Mouse (Mus musculus) liver (tissue): ENCODE measurements around the gene Tmem235.

Source experiments
- DNase-seq: peaks from one replicate; pipeline ENCODE4 v3.0.0-alpha.2; 2020; ENCODE audit warnings: mixed read lengths

Gene Tmem235

DNA sequence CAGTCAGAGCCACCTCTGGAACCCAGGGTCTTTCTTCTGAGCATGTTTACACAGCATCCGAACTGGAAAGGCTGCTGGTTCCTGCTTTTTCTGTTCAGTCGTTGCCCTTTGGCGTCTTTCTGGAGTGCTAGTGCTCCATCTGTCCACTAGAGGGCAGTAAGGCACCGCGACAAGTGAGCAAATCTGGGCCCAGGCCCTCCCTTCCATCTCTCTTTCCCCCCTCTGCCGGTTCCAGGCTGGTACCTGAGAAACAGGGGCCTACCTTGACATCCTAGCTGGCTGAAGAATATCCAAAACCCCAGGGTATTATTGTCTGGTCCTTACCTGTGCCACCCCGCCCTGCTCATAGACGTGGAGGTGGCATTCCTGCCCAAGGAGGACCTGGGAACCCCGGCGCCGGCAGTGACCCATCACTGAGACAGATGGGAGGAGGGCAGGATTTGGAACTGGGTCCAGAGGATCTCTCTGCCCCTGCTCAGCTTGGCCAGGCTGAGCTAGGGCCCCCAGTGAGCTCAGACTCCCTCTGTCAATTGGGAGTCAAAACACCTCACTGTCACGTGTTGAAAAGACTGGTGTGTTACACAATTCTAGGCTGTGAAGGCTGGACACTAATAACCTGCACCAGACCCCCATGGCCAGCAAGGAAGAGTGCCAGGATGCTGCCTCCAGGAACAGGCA, 10.3 kb downstream of the Tmem235 start:
- peak; percentile 69 for DNase-seq

DNA sequence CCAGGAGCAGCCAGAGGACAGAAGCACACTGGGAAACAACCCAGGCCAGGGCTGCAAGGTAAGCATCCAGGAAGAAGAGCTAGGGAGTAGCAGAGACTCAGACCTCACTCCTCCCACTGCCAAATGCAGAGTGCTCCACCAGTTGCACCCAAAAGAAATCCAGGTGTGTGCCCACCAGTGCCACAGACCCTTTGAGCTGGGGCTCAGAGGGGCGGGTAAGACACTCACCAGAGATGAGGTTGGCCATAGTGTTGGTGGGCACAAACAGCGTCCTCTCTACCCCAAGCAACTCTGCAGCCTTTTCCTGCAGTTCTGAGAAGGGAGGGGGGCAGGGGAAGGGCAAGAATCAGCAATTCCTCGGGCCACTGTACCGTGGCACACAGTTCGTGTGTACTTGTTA, 10.8 kb downstream of the Tmem235 start:
- DNase-seq, result no peak

DNA sequence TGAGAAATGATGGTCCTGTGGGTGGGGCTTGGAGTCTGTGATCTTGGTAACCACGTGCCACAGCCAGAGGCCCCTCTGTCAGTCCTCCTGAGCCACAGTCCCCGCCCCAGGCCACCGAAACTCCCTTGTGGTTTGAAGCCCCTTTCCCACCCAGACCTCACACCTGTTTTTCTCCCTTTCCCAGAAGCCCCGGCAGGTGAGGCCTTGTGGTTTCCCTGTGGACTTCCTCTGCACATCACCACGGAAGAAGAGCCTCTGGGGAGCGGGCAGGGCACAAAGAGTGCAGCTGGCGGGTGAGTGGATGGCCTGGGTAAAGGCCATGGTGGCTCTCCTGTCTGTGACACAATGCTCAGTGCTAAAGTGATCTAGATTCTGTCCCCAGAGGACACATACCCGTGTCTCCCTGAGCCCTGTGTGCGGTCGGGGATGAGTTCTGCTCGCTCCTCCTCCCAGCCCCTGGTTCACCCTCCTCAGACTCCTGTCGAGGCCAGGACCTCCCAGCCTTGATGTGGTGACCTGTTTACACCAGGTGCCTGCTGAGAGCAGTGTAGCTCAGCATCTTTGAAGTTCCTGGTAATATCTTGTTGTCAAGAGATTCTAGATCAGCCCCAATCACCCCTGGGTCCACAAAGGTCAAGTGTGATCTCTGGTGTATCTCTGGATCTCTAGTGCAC, 11.5 kb downstream of the Tmem235 start:
- DNase-seq, result no peak

DNA sequence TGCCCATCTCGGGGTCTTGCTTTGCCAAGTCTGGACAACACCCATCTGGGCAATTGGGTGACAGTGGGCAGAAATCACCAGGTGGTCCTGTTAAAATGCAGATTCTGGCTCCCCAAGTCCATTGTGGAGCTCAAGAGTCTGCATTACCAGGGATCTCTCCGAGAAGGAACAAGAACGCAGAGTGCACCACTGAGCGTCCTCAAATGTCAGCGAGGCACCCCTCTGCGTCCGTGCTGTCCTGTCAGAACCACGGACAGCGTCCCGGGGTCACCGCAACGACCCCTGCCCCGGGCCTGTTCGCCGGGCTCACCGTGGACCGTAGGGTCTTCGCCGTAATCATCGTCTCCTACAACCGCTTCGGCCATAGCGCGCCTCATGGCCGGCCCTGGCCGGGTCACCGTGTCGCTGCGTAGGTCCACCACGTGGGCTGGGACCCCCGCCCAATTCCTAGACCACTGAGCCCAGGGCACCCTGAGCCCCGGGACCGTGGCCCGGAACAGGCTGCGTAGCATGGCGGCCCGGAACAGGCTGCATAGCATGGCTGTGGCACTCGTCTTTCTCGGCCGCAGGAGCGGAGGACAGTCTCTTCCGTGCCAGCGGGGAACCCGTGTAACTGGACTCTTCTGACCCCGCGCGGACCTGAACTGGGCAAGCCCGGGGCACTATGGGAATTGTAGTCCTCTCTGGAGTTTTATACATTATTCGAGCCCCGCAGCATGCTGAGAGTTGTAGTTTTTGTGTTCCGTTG, 12.5 kb downstream of the Tmem235 start, which contains the start of gene Tha1:
Tha1 (minus strand) TSS at position 621 of the 748 bp plus-strand sequence.
- peak; percentile 61 for DNase-seq

DNA sequence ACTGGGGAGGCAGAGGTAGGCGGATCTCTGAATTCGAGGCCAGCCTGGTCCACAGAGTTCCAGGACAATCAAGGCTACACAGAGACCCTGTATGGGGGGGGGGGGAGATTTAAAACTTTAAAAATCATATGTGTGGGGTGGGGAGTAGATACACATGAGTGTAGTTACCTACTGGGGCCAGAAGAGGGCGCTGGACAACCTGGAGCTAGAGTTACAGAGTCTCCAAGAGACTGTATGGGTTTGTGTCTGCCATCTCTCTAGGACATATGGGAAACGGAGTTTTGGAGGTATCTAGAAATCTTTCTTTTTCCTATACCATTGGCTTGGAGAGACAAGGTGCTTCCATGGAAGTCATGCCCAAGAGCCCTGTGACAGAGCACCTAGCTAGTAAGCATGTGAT, 13.9 kb downstream of the Tmem235 start:
- no peak for DNase-seq

DNA sequence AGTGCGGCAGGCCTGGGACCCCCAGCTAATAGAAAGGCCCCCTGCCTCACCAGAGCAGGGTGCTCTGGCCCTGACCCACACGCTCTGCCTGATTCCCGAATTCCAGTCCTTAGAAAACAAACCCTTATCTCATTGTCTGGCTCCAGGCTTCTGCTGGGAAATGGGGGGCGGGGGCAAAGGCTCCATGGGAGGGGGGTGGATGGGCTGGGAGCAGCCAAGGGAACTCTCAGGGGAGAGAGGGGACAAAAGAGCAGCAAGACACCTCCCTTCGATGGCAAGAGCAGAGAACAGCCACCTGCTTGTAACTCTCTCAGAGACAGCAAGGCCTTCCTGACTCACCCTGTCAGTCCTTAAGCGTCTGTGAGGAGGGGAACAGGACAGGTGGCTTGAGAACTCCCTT, 15.1 kb downstream of the Tmem235 start:
- DNase-seq, result no peak

DNA sequence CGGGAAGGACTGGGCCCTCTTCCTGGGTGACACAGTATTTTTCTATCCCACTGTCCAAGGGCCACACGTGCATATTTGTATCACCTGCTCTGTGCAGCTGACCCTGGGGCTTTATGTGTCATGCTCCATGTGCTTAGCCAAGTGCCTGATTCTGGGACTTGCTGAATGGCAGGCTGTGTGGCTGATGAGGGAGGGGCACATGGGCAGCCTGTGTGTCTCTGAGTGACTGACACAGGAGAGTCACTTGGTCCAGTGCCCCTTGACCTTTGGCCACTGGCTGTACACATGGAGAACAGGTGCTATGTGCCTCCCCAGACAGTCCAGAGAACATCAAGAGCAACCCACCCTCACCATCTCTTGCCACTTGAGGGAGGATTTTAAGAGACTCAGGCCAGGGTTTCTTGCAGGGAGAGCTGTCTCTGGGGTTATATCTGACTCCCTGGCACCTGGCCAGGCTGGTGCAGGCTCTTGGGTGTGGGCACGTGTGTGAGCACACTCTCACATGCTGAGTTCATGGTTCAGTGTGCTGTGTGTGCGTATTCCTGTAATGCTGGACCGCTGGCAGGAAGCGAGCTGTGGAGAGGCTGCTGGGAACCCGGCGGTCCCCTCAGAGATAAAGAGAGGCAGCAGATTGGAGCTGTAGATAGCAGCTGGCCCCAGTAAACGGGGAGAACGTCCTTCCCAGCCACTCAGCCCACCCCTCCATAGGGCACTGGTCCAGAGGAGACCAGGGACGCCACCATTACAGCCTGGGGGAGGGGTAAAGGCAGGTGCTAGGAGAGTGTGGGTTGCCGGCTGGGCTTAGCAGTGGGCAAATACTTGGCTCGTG, 17.6 kb downstream of the Tmem235 start:
- no peak for DNase-seq

DNA sequence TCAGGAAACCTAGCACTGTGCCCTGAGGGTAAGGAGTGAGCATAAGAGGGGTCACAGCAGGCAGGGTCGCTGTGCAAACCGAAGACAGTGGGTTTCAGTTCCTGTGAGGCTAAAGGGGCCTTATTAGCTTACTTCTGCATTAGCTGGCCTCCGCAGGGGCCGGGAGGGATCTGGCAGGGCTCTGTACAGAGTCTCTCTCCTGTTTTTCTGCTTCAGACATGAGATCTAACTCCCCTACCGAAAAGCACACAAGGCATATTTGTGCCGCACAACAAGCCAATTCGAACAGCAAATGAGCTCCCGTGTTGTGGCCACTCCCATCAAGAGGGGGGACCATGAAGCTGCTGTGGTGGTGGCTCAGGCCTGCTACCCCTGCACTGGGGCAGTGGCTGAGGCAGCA, 18.3 kb downstream of the Tmem235 start:
- DNase-seq, result no peak

DNA sequence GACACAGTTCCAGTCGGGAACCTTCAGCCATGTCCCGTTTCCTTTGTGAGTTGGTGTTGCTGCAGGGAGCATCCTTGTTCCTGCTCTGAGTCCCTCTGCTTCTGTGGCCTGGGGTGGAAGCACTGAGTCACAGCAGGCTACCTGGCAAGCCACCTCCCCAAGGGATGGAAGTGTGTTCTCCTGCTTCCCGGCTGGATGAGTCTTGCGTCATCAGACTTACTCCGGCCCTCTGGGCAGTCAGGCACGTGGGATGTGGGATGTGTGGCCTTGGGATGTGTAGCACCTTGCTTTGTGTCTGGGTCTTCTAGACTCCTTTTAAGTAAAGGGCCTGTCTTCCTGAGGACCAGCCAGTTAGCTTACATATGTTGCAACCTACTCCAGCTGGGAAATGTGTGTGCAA, 19.1 kb downstream of the Tmem235 start:
- no peak for DNase-seq

DNA sequence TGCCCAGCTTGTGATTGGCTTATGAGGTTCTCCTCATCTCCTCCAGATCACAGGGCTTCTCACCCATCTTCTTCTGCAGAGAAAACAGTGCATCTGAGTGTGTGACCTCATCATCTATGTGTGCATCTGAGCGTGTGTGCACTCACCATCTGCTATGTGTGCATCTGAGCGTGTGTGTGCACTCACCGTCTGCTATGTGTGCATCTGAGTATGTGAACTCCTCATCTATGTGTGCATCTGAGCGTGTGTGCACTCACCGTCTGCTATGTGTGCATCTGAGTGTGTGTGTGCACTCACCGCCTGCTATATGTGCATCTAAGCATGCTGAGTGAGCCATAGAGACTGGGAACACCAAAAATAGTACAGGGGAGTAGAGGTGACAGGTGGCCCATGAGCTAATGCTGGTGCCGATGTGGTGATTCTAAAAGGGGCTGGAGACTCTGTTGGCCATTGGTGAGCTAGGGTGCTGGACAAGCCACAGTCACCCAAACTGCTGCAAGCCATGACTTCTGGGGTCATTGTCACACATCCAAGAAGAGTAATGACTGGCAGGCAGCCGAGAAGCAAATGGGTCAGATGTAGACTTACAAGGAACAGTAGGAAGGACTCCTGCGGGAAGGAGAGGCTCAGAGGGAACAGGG, 19.9 kb downstream of the Tmem235 start:
- no peak for DNase-seq

DNA sequence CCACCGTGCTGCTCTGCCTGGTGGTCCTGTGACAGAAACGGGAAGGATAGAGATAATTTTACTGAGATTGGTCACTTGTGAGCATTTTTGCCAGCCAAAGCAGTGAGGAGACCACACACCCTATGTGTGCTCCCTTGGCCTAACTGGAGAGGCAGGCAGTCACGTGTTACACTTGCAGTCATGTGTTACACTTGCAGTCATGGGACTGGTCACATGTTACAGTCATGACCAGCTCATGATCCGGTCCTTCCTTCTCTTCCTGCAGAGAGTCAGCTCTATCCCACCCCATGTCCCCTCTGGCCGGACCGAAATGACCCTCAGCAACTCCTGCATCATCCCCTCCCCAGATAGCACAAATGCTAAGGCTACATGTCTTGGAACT, 20.4 kb downstream of the Tmem235 start:
- DNase-seq, result no peak

DNA sequence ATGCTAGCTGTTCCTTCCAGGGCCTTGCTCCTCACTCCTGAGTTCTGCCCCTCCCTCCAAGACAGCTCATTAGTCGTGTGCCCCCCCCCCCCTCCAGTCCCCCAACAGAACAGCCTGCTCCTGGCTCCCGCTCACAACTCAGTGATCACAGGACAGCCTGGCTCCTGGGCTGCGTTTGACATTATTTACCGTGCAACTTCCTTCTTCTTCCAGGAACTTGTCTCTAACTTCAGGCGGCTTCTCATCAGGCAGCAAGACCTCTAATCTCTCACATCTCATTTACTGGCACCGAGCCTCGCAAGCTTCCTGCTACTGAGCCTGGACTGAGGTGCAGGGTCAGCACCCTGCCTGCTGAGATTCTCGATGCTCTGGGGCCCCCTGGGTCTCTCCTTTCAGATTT, 21.2 kb downstream of the Tmem235 start:
- no peak for DNase-seq

DNA sequence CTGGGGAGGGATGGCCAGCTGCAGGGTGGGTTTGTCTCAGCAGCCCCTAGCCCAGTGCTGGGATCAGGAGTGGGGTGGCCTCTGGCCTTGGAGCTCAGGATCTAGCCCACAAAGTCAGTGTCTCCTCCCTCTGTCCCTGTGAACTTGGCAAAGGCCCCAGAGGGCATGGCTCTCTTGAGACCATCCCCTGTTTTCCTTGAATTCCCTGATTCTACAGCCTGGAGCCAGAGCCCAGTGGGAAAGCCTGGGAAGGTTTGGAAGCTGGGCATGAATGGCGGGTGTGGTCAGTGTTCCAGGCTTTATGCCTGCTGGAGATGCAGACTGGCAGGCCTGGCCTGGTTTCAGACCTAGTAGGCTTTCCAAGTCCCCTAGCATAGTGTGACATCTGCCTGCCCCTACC, 21.7 kb downstream of the Tmem235 start:
- DNase-seq, result no peak

DNA sequence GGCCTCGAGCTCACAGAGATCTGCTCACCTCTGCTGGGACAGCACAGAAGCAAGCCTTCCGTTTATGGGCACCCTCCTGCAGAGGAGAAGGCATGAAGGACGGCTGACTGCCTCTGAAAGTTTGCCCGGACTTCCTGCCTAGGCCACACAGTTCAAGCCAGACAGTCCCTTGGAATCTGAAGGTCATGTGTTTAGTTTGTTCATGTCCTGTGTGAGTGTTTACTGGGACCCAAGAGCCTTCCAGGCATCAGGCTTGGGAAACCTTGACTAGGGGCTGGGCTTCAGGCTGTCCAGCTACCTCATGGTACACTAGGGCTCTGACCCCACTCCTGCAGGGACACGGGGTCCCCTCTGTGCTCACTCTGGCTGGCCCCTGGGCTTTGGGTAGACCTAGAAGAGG, 25.4 kb downstream of the Tmem235 start:
- DNase-seq, result no peak

DNA sequence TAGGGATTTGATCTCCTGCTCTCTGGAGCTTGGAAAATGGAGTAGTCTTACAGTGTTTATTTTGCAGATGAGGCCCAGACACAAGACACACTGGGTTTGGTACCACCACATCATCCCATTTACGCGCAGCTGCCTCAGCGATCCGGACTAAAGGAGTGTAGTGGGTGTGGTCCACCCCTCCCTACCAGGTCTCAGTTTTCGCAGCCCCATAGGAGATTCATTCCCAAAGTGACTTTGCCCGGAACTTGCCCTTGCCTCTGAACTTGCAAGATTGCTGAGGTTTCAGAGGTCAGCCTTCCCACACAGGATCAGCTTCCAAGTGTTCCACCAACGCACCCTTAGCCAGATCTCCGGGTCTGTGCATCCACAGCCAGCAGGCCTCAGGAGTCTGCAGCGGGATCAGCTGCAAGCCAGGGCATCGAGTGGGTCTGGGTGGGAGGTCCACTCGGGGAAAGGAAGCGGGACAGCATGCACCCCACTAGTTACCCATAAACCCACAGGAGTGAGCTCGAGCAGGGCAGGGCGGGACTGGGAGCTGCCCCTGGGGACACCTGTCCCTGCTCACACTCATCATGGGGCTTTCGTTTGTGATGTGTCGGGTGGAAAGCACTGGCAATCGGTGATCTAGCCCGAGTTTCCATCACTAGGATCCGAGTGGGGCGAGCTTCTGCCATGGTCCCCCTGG, 27.8 kb downstream of the Tmem235 start:
- no peak for DNase-seq

DNA sequence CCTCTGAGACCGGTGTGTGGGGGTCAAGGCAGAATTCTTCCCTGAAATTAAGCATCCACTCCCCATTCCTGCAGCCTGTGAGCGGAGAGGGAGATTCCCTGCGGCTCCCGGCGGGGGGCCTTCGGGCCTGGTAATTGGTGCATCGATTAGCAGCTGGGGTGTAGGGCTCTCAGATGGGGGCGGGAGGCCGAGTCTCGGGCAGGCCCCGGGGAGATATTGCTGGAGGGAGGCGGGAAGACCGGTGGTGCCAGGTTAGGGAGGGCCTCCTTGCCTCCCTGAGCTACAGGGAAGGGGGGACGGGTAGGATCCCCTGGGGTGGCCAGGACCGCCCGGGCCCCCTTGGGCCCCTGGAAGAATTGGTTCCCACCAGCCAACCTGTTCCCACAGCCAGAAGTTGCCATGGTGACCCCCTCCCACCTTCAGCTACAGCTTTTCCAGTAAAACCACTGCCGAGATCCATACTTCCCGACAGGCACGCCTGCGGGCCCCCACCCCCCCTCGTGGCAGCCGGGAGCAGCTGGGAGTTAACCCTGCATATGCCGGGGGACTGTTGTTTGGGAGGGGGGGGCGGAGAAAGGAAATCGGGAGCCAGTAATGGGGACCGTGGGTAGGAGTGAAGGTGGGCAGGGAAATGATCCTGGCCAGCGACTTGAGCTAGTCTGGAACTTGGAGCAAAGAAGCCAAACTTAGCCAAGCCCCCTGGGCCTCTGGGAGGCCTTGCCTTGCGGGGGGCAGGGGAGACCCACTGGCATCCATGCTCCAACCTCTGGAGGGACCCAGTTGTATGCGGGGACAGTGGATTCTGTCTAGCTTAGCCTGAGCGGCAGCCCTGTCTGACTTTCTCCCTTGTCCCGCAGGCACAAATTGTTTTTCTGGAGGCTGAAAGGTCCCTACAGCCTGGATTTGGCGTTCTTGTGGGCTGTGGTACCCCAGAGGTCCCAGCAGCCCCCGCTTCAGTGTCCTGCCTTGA, 28.6 kb downstream of the Tmem235 start:
- DNase-seq, result peak; percentile 52

DNA sequence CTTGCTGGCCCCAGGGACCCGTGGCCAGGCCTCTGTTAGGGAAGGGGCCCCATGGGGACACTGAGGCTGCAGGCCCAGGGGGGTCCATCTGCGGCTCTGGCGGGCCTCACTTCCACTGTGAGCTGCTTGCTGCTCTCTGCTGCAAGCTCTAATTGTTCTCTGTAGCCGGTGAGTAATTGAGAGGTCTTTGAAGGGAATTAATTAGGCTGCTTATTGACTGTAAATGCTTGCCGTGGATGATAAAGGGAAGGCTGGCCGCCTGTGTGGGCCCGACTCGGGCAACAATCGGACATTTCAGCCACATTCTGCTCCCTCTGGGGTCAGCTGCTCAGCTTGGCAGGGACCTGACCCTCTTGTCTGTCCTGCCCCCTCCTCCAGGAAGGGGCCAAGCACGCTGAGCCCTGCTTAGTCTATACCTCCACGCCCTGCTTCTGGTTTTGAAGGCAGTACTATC, 29.4 kb downstream of the Tmem235 start:
- DNase-seq, result no peak

DNA sequence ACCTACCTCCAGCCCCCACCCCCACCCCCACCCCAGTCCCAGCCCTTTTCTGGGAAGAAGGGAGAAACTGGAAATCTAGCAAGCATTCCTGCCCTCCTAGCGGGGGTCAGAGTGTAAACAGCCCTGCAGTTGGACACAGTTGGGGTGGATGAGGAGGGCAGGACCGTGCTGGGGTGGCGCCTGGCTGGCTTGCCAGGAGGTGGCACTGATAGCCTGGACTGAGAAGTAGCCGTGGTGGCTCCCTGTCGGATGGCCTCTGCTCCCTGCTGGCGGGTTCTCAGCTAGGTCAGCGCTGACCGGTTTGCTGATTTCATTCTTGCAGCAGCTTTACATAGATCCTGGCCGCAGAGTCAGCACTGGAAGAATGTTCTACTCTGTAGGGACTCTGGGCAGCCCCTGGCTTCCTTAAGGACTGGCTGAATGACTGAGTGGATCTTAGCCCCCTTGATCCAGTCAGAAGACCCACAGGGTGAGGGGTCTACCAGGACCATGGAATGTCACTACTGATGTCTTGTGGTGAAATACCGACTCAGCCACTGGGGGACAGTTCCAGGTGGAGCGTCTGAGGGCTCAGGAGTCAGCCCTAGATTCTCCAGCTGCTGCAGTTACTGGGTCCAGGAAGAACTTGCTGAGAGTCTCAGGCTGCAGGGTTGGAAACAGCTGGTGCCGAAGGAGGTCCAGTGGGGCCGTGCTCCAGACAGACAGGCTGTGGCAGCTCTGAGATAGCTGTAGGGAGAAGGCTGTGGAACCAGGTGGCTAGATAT, 30.1 kb downstream of the Tmem235 start:
- DNase-seq, result peak; percentile 47

DNA sequence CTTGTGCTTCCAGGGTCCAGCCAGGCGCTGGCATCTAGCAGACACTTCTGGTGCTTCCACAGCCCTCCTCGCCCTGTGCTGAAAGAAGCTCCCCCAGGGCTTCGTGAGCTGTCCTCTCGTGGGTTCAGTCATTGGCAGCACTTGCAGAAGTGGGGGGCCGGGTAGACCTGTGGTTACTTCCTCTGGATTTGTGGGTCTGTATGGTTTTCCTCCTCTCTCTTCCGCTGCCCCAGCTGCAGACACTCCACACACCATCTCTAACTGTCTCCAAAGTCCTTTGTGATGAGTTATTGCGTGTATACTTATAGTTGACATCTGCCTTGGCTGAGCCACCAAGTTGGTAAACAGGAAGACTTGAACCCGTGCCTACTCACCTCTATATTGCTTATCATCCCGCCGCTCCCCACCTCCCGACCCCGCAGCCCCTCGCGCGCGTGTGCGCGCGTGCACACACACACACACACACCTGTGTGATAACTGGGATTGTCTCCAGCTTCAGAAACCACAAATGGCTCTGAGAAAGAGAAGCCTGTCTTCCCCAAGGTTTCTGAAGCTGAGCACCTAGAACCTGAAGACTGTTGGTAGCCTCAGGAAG, 31.1 kb downstream of the Tmem235 start:
- no peak for DNase-seq
